Mouse (Mus musculus): ENCODE results near the gene H2-Eb2.
A peak's percentile ranks its signal among the peaks of the same experiment; 100 is the strongest.
"Not testable (repeated sequence)": the region's sequence is repeated elsewhere in the genome, so short reads cannot be mapped to it uniquely, and the experiment has no call there.

The H2-Eb2 gene

DNA sequence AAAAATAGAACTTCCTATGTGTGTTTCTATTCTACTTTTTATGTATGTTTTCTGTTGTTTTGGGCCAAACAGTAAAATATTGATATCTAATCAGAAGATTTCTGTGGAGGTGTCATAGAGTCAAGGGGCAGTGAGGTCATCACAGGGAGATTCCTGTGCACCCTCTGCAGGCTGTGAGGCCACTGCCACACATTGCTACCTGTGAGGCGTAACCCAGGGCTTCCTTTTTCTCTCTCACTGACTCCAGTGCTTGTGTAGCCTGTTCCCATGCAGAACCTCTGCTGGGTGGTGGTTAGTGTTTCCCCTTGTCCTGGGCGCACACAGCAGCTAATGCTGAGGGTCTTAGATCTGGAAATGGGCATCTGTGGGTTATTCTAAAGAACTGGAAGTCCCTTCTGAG lies 19.1 kb upstream of the H2-Eb2 start:
- DNase-seq (ENCODE audit: low spot score), result no peak

DNA sequence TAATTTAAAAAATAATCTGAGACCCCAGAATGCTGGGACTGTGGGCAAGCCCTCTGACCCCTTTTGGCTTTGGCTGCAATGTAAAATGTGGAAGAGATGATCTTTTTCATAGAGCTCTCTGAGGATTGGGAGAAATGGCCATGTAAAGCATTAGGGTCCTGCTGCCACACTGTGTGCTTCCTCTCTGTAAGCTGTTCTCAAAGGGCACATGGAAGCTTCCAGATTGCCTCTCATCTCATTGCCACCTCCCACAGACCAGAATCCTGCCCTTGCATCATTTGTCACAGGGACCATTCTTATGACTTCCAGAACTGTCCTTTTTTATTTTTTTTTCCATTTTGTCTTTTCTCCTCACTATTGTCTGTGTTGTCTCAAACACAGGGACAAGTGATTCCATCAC lies 18.2 kb upstream of the H2-Eb2 start:
- DNase-seq (ENCODE audit: low spot score), result no peak

DNA sequence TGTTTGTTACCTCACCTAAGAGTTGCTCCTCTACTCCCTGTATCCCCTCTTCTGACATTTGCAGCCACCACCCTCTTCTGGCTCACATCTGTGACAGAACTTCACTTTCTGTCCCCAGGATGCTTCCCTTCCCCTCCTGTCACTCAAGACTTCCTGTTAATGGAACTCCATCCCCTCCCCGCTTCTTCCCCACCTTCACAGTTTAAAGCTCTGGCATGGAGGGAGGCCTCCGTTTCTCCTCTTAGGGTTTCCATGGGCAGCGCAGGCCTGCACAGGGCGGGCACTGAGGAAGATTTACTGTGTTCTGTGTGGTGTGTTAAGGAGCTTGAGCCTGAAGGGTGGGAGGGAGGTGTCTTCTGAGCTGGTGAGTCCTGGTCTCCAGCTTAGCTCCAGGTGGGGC lies 17.3 kb upstream of the H2-Eb2 start:
- DNase-seq (ENCODE audit: low spot score), result no peak

DNA sequence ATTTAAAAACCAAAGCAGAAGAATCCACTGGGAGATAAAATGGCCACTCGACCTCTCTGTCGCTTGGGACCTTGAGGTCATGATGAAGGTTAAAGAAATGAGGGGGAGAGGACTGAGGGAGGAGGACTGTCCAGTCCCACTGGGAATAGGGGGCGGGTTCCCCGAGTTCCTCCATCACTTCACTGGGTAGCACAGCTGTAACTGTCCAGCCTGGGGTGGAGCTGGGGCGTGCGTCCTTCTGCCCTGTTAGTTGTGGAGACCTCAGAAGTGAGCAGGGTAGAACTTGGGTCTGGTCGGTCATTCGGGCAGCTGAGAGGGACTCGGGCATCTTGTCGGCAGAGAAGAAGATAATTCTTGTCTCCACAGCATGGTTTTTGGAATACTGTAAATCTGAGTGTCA lies 16.2 kb upstream of the H2-Eb2 start:
- DNase-seq (ENCODE audit: low spot score), result no peak

DNA sequence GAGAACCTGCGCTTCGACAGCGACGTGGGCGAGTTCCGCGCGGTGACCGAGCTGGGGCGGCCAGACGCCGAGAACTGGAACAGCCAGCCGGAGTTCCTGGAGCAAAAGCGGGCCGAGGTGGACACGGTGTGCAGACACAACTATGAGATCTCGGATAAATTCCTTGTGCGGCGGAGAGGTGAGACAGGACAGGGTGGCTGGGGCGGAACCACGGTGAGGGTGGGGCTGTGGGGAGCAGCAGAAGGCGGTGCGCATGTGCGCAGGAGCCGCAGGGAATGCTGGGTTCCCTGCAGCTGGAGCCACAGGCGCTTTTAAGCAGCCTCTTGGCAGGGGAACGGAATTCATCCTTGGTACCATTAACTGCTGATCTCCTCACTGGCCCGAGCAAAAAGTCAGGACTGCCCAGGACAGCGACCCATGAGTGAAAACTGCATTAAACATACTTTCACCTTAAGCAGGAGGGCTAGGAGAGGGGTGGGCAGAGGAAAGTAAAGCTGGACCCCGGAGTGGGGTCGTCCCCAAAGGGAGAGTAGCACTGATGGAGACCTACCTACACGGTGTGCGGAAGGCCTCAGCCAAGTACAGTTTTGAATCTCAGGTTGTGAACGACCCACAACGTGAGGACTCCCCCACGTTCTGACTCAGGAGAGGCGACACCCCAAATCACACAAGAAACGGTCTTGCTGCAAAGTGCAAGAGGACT lies 15.6 kb upstream of the H2-Eb2 start:
- DNase-seq (ENCODE audit: low spot score), result no peak

DNA sequence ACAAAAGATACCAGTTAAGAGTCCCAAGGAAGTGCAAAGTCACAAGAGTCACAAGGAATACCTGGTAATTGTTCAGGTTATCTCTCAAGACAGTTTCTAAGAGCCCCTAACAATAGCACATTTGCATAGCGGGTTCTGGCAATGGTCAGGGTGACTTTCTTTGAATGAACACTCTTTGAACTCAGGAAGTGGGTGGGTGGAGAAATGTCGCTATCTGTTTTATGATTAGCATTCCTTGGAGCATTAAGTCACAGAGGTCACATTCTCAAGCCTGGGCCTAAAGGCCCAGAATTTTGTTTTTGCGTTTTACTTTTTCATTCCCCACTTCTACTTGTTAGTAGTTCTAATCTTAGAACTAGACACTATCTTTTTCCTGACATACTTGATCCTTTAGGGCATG lies 14.9 kb upstream of the H2-Eb2 start:
- not testable (repeated sequence) for DNase-seq (ENCODE audit: low spot score)

DNA sequence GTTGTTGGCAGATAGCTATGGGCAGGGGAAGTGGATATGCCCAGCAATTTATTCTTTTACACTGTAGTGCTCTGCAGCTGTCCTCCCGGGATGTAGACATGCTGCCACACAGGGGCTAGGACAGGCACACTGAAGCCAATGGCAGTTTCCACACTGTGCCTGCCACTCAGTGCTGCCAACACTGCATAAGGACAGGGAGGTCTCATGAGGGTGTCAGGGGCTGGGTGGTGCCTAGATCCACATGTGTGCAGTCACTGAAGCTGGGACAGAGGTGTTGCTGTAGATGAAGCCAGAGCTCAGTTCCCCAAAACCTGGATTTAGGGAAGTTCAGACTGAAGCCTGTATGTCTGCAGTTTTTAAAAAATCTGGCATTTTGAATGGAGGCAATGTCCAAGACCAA lies 13.3 kb upstream of the H2-Eb2 start:
- no peak for DNase-seq (ENCODE audit: low spot score)

DNA sequence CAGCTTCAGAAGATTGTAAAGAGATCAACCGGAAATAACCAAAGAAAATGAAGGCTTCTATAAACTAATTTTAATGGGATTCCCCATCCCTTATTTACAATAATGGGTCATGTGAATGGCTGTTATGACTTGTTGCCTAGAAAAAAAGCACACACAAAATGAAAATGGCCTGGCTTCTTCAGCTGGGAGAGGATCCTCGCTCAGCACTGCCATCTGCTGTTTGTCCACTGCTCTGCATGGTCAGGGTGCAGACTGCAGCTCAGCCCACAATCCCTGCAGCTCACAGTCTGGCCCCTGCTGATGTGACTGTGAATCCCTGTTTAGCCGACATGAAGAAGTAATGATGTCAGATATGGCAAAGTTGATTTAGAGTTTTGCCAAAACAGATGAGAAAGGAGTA lies 12.1 kb upstream of the H2-Eb2 start:
- DNase-seq (ENCODE audit: low spot score), result peak; percentile 35

DNA sequence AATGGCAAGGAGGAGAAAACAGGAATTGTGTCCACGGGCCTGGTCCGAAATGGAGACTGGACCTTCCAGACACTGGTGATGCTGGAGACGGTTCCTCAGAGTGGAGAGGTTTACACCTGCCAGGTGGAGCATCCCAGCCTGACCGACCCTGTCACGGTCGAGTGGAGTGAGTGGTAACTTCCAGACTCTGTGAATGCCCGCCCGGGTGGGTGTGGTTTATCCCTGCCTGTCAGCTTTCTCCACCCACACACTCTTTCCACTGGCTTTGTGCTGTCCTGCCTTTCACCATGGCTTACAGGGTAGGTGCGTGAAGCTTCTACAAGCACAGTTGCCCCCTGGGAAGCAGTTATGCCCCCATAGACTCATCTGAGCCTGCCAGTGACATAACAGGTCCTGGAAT lies 11.2 kb upstream of the H2-Eb2 start:
- no peak for DNase-seq (ENCODE audit: low spot score)

DNA sequence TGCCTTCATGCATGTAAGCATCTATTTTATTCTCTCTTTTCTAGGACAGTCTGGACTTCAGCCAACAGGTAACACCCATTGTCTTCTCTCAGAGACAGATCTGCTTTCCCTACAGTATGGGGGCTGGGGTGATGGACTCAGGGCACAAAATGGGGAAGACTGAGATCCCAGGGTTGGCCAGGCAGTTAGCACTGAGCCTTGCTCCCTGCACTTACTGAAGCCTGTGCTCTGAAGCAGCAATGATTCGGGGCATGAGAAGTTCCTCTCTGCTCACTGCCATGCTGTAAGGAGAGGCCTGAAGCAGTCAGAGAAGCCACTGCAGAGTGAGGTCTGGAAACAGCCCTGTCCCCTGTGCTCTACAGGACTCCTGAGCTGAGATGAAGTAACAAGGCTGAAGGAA lies 10.0 kb upstream of the H2-Eb2 start:
- DNase-seq (ENCODE audit: low spot score), result no peak

DNA sequence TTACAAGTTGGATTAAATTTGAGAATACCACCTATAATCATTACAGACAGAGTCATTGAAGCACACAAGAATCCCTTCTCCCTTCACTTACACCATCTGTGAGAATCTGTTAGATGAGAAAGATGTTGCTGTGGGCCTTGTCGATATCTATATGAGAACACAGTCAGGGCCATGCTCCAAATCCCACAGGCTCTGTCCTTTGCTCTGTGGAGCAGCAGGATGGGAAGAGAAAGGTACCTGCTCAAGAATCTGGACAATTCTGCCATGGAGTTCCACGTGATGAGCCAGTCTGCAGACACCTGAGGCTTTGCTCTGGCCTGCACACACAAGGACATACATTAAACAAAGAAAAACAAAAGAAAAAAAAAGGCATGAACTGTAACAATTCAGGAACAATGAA lies 8.8 kb upstream of the H2-Eb2 start:
- no peak for DNase-seq (ENCODE audit: low spot score)

DNA sequence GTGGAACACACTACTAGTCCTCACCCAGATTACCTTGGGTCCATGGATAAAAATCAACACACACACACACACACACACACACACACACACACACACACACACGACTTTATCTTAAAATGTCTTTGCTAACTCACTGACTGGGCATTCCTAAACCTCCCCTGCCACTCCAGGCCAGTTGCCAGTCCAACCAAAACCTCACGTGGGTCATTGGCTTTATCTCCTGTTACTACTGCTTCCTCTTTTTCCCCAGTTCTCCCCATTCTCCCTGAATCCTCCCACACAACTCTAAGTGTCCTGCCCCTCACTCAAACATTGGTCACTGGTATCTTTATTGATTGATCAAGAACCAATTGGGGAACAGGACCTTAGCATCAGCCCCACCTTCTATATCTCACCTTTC lies 8.2 kb upstream of the H2-Eb2 start:
- no peak for DNase-seq (ENCODE audit: low spot score)

DNA sequence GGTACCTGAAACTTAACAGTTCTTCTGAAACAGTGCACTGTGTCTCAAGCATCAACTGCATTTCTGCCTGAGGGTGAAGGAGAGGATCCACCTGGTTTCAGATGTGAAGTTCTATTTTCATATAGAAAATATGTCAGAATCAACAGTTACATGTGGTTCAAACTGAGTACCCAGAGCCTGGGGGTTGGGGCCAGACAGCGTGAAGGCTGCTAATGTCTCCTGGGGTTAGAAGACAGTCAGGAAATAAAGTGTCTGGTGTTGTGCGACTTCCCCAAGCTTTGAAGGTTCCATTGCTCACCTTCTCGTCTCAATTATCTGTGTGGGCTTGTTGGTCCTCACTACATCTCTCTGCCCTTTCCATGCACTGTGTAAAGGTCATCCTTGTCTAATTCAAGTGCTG lies 908 bp downstream of the H2-Eb2 start:
- no peak for DNase-seq (ENCODE audit: low spot score)

DNA sequence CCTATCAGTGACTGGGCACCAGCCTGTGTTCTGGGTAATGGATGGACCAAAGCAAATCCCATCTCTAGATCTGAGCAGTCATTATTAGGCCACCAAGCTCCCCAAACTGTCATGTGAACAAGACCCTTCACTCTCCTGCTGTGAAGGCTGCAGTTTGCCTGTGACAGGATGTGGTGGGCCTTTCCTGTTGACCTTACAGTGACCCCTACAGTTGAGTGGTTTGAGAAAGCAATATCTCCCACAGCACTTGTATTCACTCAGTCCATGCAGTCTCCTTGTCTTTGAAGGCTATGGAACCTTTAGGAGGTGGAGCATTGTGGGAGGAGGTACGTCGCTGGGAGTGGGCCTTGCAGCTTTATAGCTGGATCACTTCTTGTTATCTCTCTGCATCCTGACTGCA lies 4.3 kb downstream of the H2-Eb2 start:
- DNase-seq (ENCODE audit: low spot score), result no peak

DNA sequence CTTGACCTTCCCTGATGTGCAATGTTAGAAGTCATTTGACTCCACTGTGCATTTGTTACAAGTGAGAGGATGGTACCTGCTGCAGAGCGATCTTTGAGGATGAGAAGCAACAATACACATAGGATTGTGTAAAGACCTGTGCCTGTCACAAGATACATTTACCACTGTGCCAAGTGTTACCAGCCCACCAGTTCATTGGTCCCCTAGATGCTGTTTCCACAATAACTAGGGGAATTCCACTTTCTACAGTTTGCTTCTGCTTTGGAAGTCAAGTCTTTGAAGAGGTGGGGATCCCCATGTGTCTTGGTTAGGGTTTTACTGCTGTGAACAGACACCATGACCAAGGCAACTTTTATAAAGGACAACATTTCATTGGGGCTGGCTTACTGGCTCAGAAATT lies 5.7 kb downstream of the H2-Eb2 start:
- DNase-seq (ENCODE audit: low spot score), result no peak

DNA sequence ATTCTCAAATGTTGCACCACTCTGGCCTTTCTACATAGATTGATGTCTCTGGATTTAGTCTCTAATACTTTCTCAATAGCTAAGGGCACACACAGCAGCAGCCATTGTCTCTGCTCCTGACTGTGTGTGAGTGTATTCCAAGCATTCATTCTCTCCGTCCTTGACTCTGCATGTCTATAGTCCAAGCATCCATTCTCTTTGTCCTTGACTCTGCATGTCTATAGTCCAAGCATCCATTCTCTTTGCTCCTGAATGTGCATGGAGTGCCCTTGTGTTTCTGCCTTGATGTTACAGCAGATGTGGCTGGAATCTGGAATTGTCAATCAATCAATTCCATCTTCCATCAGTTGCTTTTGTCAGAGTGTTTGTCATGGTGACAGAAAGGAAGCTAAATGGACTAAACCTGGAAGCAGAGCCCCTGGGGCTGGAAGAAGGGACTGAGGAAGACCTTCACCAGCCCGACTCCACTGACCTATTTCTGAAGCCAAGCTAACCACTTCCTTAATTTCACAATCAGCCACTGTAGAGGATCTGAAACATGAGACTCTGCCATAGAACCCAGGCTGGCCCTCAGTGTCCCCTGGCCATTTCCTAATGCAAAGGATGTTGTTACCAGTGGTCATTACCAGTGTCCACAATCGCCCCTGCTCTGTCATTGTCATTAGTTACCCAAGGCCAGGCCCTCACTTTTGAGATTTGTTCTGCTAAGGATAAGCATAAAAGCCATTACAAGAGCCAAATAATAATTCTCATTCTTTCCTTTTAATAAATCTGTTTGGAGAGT lies 15.3 kb downstream of the H2-Eb2 start:
- DNase-seq (ENCODE audit: low spot score), result no peak

DNA sequence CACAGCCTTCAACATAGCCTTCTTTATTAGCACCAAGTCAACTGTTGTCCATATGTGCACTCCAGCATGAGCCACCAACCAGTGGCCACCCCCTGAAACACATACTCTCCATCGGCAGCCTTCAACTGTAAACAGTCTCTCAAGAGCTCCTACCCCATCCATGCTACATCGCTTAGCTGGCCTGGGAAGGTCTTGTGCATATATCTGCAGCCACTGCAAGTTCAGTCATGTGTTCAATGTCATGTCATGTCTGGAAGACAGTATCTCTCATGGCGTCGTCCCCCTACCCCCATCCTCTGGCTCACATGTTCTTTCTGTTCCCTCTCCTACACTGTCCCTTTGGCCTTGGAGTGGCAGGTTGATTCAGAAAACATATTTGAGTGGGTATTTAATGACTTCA lies 19.4 kb downstream of the H2-Eb2 start:
- DNase-seq (ENCODE audit: low spot score), result no peak

DNA sequence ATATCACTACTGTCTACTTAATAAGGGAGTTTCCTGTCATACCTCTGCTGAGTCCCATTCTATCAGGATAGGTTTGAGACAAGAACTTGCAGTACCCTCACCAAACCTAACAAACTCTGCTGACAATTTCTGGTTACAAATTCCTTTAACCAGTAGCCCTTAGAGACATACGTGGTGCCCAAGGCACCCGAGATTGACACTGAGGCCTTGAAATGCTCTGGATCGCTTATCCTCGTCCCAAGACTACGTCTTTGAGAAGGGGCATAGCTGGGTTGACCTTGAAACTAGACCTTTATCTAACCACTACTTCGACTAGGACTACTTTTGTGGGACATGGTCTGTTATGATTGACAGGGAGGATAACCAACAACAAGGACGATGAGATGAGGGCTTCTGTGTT lies 20.0 kb downstream of the H2-Eb2 start:
- DNase-seq (ENCODE audit: low spot score), result no peak

DNA sequence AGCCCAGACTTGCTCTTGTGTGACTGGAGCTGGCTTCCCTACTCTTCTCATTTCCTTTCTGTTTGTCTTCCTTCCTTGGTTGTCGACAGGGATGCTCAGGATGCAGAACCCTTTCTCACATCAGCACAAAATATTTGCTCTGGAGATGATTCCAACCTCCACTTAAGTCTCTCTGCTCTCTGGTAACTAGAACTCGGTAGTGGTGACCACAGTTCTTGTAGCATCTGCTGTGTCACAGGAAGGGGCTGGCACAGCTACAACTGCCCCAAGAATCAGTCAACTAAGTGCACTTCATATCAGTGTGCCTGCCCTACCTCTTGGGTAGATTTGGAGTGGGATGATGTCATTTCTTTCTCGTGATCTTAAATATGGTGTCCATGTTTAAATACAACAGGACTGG lies 20.6 kb downstream of the H2-Eb2 start:
- DNase-seq (ENCODE audit: low spot score), result no peak

DNA sequence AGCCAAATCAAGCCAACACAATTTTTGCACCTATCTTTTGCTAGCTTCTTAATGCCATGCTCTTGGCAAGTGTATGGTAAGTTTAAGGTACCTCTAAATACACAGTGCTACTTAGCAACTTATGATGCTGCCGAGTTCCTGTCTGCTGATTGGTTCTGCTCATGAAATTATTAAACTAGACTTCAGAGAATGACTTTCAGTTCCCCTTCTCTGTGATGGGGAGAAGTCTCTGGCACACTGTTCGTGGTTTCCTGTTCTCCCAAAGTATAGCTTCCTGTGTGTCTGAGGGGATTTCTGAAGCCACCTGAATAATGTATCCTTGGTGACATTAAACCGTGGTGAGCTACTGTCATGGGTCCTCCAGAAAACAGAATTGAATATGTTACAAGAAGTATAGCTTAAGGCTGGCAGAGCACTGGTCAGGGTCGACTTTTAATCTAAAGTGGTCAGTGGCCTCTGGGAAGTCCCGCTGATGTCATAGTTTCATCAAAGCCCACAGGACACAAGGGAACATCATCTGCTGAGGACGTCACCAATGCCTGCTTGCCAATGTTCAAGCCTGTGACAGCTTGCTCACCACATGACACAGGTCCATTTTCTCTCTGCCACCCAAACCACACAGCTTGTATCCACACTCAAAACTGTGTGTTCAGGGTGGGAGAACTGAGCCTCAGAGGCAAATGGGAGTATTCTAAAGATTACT lies 22.3 kb downstream of the H2-Eb2 start:
- no peak for DNase-seq (ENCODE audit: low spot score)

DNA sequence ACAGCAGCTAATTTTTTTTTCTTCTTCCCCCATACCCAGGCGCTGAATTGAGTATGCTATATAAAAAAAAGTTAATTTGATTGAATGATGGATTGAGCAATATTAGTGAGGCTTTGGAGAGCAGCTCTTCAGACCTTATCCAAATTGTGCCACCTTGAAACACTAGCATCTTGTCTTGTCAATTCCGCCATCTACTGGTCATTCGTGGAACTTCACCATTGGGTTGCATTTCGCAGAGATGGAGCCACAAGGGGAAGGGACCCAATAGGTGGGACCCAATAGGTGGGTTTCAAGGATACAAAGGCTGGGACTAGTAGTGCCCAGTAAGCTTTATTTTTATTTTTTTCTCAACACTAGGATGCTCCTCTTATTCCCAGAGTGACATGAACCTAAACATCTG lies 24.0 kb downstream of the H2-Eb2 start:
- peak; percentile 24 for DNase-seq (ENCODE audit: low spot score)

DNA sequence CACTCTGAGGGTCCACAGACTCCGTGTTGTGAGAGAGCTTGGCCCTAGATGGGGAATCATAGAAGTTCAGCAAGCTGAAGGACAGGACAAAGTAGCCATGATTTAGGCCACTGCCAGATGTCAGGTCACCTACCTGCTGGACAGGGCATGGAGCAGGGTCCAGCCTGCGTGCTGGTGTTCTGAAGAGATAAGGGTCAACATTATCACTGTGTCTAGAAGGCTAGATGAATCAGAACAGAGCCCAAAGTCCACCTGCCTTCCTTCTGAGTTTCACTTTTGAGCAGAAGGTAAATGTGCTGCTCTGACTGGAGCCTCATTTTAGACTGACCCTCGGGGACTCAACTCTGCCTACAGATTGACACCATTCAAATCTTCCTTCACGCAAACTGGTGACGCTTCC lies 29.1 kb downstream of the H2-Eb2 start, which contains the start of gene Btnl2:
Gene Btnl2 (plus strand): TSS at position 284 of the 400 bp plus-strand sequence.
- no peak for DNase-seq (ENCODE audit: low spot score)

DNA sequence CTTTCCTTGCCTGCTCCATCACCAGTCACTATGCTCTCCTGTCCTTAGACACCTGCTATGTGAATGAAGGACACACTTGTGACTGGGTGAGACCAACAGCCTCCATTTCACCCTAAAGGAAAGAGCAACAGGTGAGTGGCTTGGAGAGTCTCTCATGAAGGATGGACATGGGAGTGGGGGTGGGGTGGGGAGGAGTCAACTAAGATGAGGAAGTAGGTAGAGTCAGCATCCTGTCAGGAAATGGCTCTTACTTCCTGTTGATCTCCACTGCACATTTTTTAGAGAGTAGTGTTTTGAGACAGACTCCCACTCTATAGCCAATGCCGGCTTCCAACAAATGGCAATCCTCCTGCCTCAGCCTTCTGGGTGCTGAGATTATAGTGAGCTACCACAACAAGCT lies 29.5 kb downstream of the H2-Eb2 start:
- no peak for DNase-seq (ENCODE audit: low spot score)

All from urinary bladder, postnatal 10 days (tissue).